Mouse (Mus musculus) mouse embryonic stem cell (cell line): ENCODE data around the gene Pcdh8.

Experiments
- in situ Hi-C, 2 experiments: fragments of 300-500 bp; cut with MboI; formaldehyde crosslinking; loops; 1 replicate in 1 of 2; 3 replicates in 1 of 2; pipeline ENCODE4 v1.14.3; 2019 to 2020; ENCODE audit warnings: low sequenced_read_pairs in 2 of 2, low pct_unique_long_range_greater_than_20kb in 1 of 2, mixed read lengths in 1 of 2; ENCODE audit not compliant: unreplicated experiment in 1 of 2

Gene Pcdh8

GRCm38 (mm10) chr14:79768076-79768830 is 2.9 kb downstream of the Pcdh8 start:
- in situ Hi-C loops = loop anchor here in 1 of 2 experiments (25.0 kb wide), 1 partner anchor 444 kb away; no protein-coding TSS in a partner anchor

DNA sequence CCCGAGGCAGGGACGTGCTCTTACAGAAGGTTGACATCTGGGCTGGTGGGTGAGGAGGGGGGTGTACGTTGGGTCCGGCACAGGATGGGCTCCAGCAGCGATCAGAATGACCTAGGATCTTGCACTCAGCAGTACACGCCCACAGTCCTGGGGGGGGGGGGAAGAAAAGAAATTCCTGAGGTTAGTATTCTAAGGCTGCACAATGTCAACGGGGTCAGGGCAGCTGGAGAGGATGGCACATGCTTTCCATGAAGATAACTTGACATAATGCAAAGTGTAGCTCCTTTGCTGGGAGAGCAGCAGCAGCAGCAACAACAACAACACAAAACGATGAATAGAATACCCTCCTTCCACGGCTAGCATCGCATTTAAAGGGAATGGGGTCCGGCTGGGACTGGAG is 3.5 kb downstream of the Pcdh8 start:
- in situ Hi-C loops = loop anchor here in 1 of 2 experiments (25.0 kb wide), 1 partner anchor 445 kb away; no protein-coding TSS in a partner anchor

DNA sequence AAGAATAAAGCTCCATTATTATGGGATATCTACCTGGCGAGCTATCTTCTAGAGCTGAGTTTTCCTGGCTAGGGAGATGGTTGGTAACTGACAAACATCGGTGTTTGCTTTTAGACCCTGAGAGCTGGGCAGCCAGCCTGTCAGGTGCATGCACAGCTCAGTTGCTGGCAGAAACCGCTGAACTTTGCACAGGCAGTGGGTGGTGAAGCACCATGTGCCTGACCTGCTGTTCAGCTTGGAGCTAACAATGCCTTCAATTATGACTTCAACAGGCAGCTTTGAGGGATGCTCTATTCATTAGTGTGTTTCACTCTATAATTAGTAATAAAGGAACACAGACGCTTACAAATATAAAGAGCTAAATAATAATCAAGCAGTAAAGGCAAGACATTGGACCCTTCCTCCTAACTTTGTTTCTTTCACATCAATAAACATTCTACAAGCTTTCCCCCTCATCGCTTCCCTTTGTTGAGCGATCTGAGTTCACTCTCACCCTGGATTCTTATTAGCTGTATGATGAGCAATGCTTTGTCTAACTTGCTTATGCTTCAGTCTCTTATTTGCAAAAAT is 5.8 kb downstream of the Pcdh8 start:
- in situ Hi-C loops = loop anchor here in 1 of 2 experiments (25.0 kb wide), 1 partner anchor 447 kb away; no protein-coding TSS in a partner anchor

- in situ Hi-C loops = loop anchor here in 1 of 2 experiments (25.0 kb wide), 1 partner anchor 458 kb away; no protein-coding TSS in a partner anchor
Observed at GRCm38 (mm10) chr14:79754601-79755222, 16.4 kb downstream of the Pcdh8 start.

DNA sequence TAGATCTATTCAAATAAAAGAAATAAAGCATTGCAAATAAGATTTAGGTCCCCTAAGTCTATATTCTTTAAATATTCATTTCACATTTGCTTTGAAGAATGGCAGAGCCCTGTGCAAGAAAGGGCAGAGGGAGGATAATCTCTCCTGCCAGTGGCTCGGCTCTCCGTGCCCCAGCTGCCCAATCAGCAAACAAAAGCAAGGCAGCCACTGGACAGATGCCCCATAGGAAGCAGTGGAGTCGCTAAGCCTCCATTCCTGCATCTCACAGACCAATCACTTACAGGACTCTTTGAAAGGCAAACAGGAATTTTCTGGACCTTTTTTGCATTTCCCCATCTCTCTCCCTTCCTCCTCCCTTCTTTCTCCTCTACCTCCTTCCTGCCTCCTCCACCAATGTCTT is 17.0 kb downstream of the Pcdh8 start:
- in situ Hi-C loops = loop anchor here in 1 of 2 experiments (25.0 kb wide), 1 partner anchor 458 kb away; no protein-coding TSS in a partner anchor

DNA sequence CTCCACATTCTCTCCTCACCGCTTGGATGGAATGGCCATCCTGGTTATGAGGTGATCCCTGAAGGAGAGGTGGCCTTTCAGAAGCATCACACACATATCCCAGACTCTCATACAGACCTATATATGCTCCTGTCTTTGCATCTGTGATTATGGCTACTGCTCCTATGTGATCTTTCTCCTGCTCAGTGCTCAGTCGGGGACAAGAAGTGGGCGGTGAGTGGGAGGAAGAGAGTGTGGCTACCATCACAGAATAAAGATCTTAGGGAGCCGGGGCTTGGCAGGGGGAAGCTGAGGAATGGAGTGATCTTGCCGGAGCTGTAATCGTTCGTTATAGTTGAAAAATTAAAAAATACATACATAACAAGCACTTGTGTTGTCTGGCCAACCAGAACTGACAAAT is 17.4 kb downstream of the Pcdh8 start:
- in situ Hi-C loops = loop anchor here in 1 of 2 experiments (25.0 kb wide), 1 partner anchor 459 kb away; no protein-coding TSS in a partner anchor

- in situ Hi-C loops = no loop called here
Observed at GRCm38 (mm10) chr14:79740515-79740914, 30.6 kb downstream of the Pcdh8 start.

DNA sequence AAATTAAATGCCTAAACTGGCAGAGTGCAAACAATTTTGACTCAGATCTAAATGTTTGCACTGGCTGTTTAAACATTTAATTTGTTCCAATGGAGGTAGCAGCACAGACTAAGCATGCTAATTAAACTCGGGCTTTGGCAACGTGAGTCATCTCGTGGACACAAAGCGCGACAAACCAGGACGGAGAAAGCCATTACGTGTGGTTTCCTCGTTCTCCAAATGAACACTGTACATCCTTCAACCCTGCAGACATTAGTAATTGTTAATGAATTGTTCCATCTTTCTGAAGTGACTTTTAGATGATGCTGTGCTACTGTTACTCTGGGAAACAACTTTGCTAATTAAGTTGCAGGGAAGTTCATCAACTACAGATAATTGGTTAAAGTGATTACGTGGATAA is 32.7 kb downstream of the Pcdh8 start:
- in situ Hi-C loops = no loop called here

- in situ Hi-C loops = no loop called here
Observed at GRCm38 (mm10) chr14:79737642-79738379, 33.3 kb downstream of the Pcdh8 start.

DNA sequence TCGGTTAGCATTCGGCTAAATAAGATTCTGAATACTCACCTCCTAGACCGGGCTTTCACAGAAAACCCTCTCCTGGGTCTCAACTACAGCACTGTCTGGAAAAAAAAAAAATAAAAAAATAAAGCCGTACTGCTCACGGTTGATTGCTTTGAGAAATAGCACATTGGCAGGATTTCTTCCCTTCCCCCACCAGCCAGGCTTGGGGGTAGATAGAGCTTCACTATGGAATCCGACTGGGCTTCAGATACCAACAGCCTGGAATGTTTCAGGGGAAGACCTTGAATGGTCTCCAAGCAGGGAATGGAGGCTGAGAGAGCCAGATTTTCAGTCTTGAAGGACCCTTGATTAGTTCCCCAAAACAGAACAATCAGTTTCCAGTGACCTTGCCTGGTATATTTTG is 34.3 kb downstream of the Pcdh8 start:
- in situ Hi-C loops = no loop called here

- in situ Hi-C loops = no loop called here
Observed at GRCm38 (mm10) chr14:79733501-79733900, 37.6 kb downstream of the Pcdh8 start.

- in situ Hi-C loops = no loop called here
Observed at GRCm38 (mm10) chr14:79728811-79729210, 42.3 kb downstream of the Pcdh8 start.

DNA sequence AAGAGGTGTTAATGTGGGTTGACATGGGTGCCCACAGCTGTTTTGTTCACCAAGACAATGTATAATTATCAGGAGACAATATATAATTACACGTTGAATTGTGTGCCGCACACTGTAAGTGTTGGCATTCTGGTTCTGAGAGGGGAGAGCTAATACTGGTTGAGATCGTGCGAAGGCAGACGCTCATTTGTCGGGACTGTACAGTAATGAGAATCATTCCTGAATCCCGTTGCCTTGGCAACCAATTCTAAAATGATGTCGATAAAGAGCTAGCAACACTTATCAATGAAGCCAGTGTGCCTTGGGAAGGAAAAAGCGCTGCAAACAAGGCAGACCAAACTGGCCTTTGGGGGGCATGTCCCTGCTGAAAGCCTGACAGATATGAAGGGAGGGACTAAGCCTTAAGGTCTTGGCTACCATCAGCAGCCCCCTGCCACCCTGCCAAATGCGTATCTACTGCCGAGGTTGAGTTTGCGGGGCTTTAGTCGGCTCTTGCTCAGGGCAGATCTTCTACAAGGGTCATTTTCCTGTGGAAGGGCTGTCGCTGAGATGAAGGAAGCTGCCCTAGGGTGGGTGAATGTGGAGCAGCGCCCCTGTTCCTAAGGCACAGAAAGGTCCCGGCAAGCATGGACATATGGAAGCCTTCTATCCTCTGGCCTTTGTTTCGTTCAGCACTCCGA is 47.0 kb downstream of the Pcdh8 start:
- in situ Hi-C loops = no loop called here

DNA sequence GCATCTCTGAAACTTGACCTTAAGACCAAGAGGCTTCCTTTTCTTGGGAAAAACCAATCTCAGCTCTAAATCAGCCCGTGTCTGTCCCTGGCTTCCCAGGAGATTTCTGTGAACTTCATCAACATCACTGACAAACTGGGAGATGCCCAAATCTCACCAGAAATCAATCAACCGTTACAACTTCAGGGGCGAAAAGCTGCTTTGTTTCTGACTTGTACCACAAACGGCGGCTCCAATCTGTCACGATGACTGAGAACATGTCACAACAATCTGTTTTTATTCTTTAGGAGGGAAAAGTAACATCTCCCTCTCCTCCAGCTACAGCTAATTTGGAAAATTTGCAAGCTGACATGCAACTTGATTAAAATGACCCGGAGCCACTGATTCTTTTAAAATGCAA is 48.9 kb downstream of the Pcdh8 start:
- in situ Hi-C loops = no loop called here
